Mouse (Mus musculus) gonadal fat pad, adult 2 months (tissue): Measurements from ENCODE around the gene Gm29289. TPM values are rescaled to one million over a fixed set of nuclear protein-coding genes. Genes with fewer than 3 reads are reported as not detected.
"Not testable (repeated sequence)": the region's sequence is repeated elsewhere in the genome, so short reads cannot be mapped to it uniquely, and the experiment has no call there.

Source experiments
- DNase-seq: peaks from one replicate; pipeline ENCODE4 v3.0.0-alpha.2; 2012; ENCODE audit warnings: low read depth
- polyA plus RNA-seq: library from polyadenylated mRNA; depleted of rRNA; stranded (reverse); fragments of >200 nt; gene quantifications from 2 replicates; pipeline ENCODE4 v1.2.3, GENCODE M21; 2012; rRNA removed

Gm29289 gene
- not detected in 2 replicates for polyA plus RNA-seq

- not testable (repeated sequence) for DNase-seq
Observed at GRCm38 (mm10) chrY:2932282-2932681, at the start of gene Gm29289. Gene Gm29289, plus strand, starts transcription at chrY:2932582.

GRCm38 (mm10) chrY:2900689-2901088 is 31.7 kb upstream of the Gm29289 start, which contains the start of gene Gm10352:
Gene Gm10352, plus strand, starts transcription at chrY:2900989.
- DNase-seq: not testable (repeated sequence)

Other genes with a start within 250 kb of the Gm29289 start
- not detected in 2 replicates for gene H2al2b, start 211.9 kb upstream of the Gm29289 start, polyA plus RNA-seq
- gene Gm4064, start 136.4 kb upstream of the Gm29289 start, polyA plus RNA-seq: not detected in 2 replicates
- not detected in 2 replicates for gene Rbmy, start 101.9 kb upstream of the Gm29289 start, polyA plus RNA-seq
- not detected in 2 replicates for gene Gm10256, start 101.9 kb upstream of the Gm29289 start, polyA plus RNA-seq
- gene Gm10352, start 31.6 kb upstream of the Gm29289 start, polyA plus RNA-seq: 0.08 TPM in 1 of 2 replicates, not detected in the other